Mouse (Mus musculus) heart, postnatal 25 days (tissue): ENCODE results near the gene Derl3. TPM values are rescaled to one million over a fixed set of nuclear protein-coding genes. Genes with fewer than 3 reads are reported as not detected.
"Not testable (repeated sequence)": the region's sequence is repeated elsewhere in the genome, so short reads cannot be mapped to it uniquely, and the experiment has no call there.

ENCODE experiments used
- DNase-seq: peaks from one replicate; pipeline ENCODE4 v3.0.0; 2022; ENCODE audit warnings: low spot score
- intact Hi-C: fragments of 180-260 bp; cut with DNase I; formaldehyde crosslinking; loops from one replicate; pipeline ENCODE4 v1.15.1; 2025
- total RNA-seq, 2 experiments: library from RNA; stranded (reverse); gene quantifications; 2 replicates each; pipeline ENCODE4 v1.2.3; 2021

The Derl3 gene
- total RNA-seq: under 1 TPM; 0.26 to 0.78 TPM

GRCm38 (mm10) chr10:75893089-75893750 is at the start of gene Derl3:
Gene Derl3, plus strand, starts transcription at chr10:75893413.
- intact Hi-C loops: no loop called here
- peak; percentile 82 for DNase-seq

DNA sequence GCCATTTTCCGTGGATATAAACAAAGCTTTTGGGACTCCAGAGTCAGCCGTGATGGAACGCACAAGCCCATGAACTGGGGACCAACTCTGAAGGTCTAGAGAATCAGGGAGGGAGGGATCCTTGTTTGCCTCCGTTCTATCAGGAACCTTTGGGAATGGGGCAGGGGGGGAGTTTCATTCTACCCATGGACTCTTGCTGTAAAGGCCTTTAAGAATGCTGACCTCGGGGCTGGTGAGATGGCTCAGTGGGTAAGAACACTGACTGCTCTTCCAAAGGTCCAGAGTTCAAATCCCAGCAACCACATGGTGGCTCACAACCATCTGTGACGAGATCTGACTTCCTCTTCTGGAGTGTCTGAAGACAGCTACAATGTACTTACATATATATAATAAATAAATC is 49.3 kb upstream of the Derl3 start:
- DNase-seq, intact Hi-C loops: not testable (repeated sequence)

GRCm38 (mm10) chr10:75844800-75845199 is 48.4 kb upstream of the Derl3 start:
- no peak for DNase-seq
- intact Hi-C loops: no loop called here

DNA sequence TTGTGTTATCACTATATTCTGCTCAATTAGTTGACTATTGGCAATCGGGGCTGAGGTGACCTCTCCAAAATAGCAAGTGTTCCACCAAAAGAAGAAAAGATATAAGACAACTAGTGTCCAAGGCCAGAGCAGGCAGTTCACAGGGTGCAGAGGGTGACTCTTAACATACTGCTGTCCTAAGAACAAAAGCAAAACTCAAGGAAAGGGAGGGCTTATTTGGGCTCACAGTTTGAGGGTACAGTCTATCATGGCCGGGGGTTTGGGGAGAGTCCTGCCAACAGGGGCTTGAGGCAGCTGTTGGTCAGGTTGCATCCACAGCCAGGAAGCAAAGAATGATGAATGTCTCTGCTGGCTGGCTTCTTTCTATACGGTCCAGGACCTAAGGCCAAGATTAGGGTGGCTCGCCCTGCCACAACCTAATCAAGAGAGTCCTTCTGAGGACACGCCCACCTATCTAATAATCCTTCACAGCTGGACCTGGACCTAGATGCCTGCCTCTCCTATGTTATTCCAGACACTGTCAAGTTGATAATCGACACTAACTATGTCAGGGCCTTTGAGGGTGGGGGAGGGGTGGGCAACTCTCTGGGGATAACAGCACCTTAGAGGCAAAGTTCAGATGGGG is 47.8 kb upstream of the Derl3 start:
- no peak for DNase-seq

DNA sequence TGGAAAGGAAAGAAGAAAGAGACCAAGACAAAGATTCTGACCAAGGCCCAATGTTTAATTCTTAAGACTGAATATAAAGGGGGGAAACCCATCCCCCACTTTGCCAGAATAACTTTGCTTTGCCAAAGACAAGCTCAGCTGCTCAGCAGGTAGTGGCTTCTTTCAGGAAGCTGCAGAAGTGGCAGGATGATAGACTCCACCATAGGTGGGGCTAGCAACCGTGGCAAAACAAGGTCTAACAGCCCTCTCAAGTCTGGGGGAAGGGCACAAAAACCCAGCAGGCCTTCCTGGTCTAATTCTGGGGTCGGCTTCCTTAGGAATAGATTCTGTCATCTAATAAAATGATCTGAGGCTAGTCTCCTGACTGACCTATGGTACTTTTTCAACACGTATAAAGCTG is 44.8 kb upstream of the Derl3 start:
- intact Hi-C loops: no loop called here

More for the DNA sequence above, 47.8 kb upstream of the Derl3 start:
- intact Hi-C loops: no loop called here

GRCm38 (mm10) chr10:75851076-75851475 is 42.1 kb upstream of the Derl3 start:
- intact Hi-C loops: loop anchor here (5.0 kb wide), 3 partner anchors 89 to 264 kb away; partner anchors contain the start of genes Cabin1 and Ggt5
- no peak for DNase-seq

More for the DNA sequence above, 44.8 kb upstream of the Derl3 start:
- no peak for DNase-seq

- DNase-seq: no peak
- intact Hi-C loops: loop anchor here (5.0 kb wide), 3 partner anchors 89 to 264 kb away; partner anchors contain the start of genes Cabin1 and Ggt5
These were observed 41.5 kb upstream of the Derl3 start for GRCm38 (mm10) chr10:75851681-75852080.

- intact Hi-C loops: loop anchor here (1.0 to 5.0 kb wide), 4 partner anchors 90 to 265 kb away; partner anchors contain the start of genes Cabin1 and Ggt5
- no peak for DNase-seq
These were observed 40.6 kb upstream of the Derl3 start for GRCm38 (mm10) chr10:75852539-75853125.

DNA sequence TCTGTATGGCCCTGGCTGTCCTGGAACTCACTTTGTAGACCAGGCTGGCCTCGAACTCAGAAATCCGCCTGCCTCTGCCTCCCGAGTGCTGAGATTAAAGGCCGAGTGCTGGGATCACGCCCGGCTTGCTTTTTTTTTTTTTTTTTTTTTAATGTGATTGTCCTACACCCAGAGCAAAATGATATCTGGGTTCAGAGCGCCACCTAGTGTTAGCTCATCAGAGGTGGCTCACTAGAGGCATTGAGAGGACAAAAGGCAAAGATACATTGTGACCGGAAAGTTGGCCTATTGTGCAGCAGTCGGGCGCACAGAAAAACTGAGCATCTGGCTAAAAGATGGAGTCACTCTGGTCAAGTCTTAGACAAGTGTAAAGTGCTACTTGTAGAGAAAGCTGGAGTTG is 39.8 kb upstream of the Derl3 start:
- intact Hi-C loops: loop anchor here (1.0 to 5.0 kb wide), 4 partner anchors 91 to 266 kb away; partner anchors contain the start of genes Cabin1 and Ggt5
- peak; percentile 44 for DNase-seq

DNA sequence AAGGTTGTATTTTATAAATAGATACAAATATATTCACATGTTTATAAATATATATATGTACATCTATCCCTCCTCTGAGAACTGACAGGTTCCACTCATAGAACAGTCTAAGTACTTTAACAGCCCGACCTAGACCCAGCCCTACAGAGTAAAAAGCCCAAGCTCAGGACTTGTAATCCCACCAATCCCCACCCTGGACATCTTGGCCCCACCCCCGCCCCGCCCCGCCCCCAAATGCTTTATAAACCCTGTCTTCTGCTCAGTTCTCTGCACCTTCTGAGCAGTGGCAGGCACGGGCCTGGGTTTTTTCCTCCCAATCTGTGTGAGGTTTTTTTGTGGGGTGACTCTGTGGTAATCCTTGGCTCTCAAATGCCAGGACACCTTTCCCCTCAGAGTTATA is 39.1 kb upstream of the Derl3 start:
- no peak for DNase-seq
- intact Hi-C loops: loop anchor here (5.0 kb wide), 3 partner anchors 92 to 267 kb away; partner anchors contain the start of genes Cabin1 and Ggt5

DNA sequence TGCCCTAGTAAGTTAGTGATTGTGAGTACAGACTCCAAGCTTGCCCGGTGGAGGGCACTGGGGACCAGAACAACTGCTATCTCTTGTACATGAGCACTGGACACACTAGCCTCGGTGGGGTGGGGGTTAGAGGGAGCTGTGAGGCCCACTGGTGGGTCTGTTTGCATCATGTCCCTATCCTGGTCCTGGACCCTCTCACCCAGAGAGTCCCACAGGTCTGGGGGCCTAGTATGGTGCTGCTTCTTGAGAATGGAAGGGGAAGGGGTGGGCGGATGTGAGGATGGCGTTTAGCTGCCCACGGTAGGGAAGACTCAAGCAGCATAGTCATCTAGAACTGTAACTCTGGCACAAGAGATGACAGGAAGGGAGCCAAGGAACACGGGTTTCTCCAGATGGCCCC is 38.4 kb upstream of the Derl3 start:
- intact Hi-C loops: loop anchor here (5.0 kb wide), 3 partner anchors 92 to 267 kb away; partner anchors contain the start of genes Cabin1 and Ggt5
- DNase-seq: no peak

DNA sequence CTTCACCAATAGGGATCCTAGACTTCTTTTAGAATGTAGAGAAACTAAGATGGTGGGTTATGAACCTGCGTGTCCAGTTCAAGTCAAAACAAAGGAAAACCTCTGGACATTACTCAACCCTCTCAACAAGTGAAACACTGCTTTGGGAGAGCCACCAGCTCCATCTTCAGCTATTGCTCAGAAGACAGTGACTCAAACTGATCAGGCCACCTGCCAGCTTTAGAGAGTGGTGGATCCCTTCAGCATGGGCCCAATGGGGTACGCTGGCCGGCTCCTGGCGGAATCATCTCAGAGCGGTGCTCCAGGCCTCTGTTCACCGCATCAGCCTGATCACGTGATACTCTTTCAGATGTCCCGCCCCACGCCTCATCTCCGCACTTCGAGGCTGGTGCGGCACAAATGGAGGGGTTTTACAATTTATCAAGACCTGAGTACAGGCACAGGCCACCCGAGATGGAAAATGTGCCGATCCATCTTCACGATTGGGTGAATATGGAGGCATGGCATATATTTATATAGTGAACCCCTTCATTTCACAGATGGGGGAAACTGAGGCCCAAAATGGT is 37.7 kb upstream of the Derl3 start:
- intact Hi-C loops: no loop called here
- DNase-seq: no peak

DNA sequence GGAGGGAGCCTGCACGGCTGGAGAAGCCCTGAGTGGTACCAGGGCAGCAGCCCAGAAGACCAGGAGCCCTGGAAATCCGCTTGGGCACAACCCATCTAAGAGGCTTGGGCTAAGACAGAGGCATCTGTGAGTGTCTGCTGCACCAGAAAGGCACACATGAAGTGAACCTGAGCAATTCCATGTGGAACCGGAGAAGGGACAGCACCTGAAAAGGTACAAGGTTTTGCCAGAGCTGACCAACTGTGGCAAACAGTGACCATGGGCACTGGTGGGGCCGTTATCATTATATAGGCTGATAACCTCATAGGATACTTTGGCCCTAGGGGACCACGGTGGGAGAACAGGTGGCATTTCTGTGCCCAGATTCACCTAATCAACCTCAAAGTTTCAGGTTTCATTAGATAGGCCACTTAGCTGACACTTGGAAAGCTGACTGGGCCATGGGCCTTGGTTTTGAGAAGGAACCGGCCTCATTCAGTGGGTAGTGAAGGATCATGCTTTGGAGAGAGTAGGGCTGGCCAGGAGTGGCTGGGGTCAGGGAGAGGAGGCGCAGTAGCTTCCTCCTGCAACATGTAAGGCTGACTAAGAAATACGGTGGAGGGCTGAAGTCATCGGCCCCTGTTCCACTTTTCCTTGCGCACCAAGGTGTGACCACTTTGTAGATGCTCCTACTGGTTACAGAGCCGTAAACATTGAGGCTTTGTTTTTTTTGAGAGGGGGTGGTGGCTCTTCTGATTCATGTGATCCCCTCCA is 36.9 kb upstream of the Derl3 start:
- intact Hi-C loops: loop anchor here (2.0 kb wide), 1 partner anchor 58 kb away; the partner anchor contains the start of gene Gstt1
- no peak for DNase-seq

- intact Hi-C loops: loop anchor here (2.0 kb wide), 1 partner anchor 58 kb away; the partner anchor contains the start of gene Gstt1
- DNase-seq: no peak
These were observed 36.2 kb upstream of the Derl3 start for GRCm38 (mm10) chr10:75856976-75857375.

DNA sequence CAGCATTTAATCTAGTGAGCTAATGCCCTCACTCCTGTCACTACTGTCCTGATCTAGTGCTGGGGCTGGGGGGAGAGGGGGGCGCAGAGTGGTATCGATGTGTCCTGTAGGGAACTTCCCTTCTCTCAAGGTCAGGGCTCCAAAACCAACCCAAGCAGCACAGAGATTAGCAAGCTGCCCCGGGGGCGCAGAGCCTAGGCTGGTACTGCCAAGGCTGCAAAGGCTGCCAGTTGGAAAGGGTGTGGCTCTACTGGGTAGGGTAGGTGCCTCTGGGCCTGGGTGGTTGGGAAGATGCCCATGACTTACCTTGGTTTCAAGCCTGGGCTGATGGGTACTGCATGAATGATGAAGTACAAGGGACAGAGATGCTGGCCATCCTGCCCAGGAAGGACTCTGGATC is 35.6 kb upstream of the Derl3 start:
- intact Hi-C loops: loop anchor here (2.0 kb wide), 1 partner anchor 59 kb away; the partner anchor contains the start of gene Gstt1

DNA sequence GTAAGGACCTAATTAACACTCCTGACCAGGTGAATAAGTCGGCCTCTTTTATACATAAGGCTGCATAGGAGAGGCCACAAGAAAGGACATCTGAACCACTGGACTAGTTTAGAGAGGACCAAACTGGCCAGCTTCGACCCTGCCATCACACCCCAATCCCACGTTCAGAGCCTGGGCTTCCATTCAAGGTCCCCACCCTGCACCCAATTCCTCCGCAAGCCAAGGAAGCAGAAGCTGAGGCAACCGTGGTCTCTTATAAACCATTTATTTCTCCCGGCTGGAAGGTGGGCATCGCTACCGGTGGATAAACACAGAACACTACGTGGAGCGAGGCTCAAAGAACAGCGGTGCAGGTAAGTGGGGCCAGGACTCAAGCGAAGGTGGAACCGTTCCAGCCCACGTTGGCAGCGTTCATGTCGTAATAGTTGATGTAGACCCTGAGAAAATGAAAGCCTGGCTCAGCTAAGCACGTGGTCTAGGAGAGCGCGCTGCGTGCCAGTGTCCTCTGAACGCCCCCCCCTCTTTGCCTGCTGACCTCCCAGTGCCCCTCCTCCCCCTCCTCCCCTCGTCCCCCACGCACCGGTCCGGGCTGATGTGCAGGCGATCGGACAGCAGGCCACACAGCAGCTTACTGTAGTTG is 34.0 kb upstream of the Derl3 start:
- intact Hi-C loops: no loop called here
- no peak for DNase-seq

More for the DNA sequence above, 35.6 kb upstream of the Derl3 start:
- no peak for DNase-seq

GRCm38 (mm10) chr10:75859786-75860470 is 33.3 kb upstream of the Derl3 start, which contains the start of gene Mif:
Gene Mif, minus strand, starts transcription at chr10:75860240.
- intact Hi-C loops: not testable (repeated sequence)
- peak; percentile 76 for DNase-seq

DNA sequence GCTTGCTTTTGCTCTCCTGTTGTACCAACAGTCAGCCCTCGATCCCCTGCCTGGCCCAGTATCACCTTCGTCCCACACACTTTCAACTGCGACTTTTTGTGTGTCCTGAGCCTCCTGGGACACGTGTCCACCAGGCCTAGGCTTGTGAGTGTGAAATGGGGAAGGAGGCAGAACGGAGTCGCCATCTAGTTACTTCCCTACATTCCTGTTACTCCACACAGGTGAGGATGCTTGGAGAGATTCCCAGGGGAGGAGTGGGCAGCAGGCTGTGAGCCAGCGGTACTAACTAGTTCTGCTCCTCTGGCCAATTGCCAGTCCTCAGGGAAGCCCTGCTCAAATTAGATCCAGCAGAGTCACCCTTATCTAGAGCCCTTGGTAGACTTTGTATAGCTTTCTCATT is 32.5 kb upstream of the Derl3 start:
- intact Hi-C loops: no loop called here
- no peak for DNase-seq
